Mouse (Mus musculus): ENCODE measurements at regions not wholly inside any gene's neighbourhood (a gene's known extent, or its start where the extent isn't known, plus 50 kb on each side); places are given as distances from the start of the nearest gene placed in this dataset.
A peak's percentile ranks its signal among the peaks of the same experiment; 100 is the strongest.

DNA sequence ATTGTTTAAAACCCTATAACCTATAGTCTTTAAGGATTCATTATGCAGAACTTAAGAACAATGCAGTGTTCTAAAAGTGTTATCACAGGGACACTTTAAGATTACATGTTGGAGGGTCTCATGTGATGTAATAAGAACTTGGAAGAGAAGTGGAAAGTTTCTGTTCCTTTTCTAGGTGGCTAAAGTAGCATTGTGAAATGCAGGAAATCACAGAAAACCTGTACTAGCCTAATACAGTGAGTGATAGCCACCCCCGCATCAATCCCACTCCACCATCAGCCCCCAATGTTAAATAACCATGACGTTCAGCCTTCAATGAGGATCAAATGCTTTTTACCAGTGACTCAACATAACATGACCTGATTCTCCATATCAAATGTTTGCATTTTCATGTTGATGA is 147.4 kb upstream of the Palmd start:
- TF ChIP-seq POLR2A (IDR thresholded peaks at IDR 0.05; ENCODE audit: borderline replicate concordance, extremely low read depth, insufficient read depth, insufficient read length) = no peak
- Histone ChIP-seq H3K9me3 (ENCODE audit: control insufficient read depth, low read length) (no peaks in the 10 kb centered on the region), H3K9ac (ENCODE audit: low read depth, low read length, severe bottlenecking) (no peak overlapping the region), H3K4me2 (replicated peaks; ENCODE audit: low read depth, low read length, severe bottlenecking) (no peak overlapping the region), H3K27me3 (ENCODE audit: control insufficient read depth, insufficient read depth, low read length) (no peaks in the 10 kb centered on the region), H3K36me3 (ENCODE audit: control insufficient read depth, insufficient read depth, low read length) (no peaks in the 10 kb centered on the region), H3K27ac (replicated peaks; ENCODE audit: low read depth, low read length) (no peak overlapping the region), H3K4me1 (ENCODE audit: control insufficient read depth, insufficient read depth, low read length) (no peaks in the 10 kb centered on the region), H3K4me3 (replicated peaks; ENCODE audit: low read length) (no peak overlapping the region)
- 84% methylated on average over 2 of the region's 2 CpGs for WGBS
- ATAC-seq (ENCODE audit: low FRiP score, low read depth) (no peak), DNase-seq (ENCODE audit: low spot score) (no peak)

DNA sequence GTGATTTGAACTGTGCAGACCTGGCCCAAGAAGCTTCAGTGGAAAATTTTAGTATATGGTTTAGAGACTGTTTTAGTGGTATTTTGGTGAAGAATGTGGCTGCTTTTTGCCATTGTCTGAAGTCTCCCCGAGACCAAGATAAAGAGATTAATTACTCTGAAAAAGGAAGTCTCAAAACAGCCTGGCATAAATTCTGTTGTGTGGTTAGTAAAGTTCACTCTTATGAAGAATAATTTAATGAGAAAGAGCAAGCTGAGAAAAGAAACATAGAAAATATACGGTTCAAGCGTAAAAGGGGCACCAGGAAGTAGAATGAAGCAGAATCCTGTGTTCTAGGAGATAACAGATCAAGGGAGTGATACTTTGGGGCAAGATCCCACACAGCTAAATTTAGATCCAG is 144.0 kb upstream of the Palmd start:
- Histone ChIP-seq H3K4me3 (replicated peaks; ENCODE audit: low read length) (no peak overlapping the region), H3K4me1 (ENCODE audit: control insufficient read depth, insufficient read depth, low read length) (peaks cover 11% of the 10 kb centered on the region; the same call in 1 of the 2 replicates), H3K27me3 (ENCODE audit: control insufficient read depth, insufficient read depth, low read length) (no peaks in the 10 kb centered on the region), H3K9ac (ENCODE audit: low read depth, low read length, severe bottlenecking) (no peak overlapping the region), H3K36me3 (ENCODE audit: control insufficient read depth, insufficient read depth, low read length) (no peaks in the 10 kb centered on the region), H3K27ac (replicated peaks; ENCODE audit: low read depth, low read length) (no peak overlapping the region), H3K9me3 (ENCODE audit: control insufficient read depth, low read length) (no peaks in the 10 kb centered on the region), H3K4me2 (replicated peaks; ENCODE audit: low read depth, low read length, severe bottlenecking) (no peak overlapping the region)
- no peak for TF ChIP-seq POLR2A (IDR thresholded peaks at IDR 0.05; ENCODE audit: borderline replicate concordance, extremely low read depth, insufficient read depth, insufficient read length)
- DNase-seq (ENCODE audit: low spot score) = no peak
- no peak for ATAC-seq (ENCODE audit: low FRiP score, low read depth)
- WGBS = 92% methylated on average over 3 of the region's 3 CpGs

DNA sequence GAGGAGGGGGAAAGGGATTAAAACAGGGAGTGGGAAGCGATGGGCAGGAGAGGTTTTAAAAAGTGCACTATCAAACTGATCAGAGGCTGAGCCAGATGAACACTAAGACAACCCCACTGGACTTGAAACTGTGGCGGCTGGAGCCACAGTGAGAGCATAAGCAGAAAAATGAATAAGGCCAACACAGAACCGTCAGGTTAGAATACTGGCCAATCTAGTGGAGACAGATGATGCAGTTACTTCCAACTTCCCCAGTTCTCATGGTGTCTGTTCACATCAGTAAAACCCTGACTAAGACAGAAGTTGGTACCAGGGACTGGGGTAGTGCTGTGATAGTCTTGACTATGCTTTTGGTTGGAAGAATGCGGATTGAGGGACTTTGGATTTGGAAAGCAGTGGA is 143.5 kb upstream of the Palmd start:
- no peak overlapping the region for H3K27ac ChIP-seq (replicated peaks; ENCODE audit: low read depth, low read length)
- no peak overlapping the region for H3K4me2 ChIP-seq (replicated peaks; ENCODE audit: low read depth, low read length, severe bottlenecking)
- no peak overlapping the region for H3K4me3 ChIP-seq (replicated peaks; ENCODE audit: low read length)
- DNase-seq (ENCODE audit: low spot score) = no peak
- no peaks in the 10 kb centered on the region for H3K36me3 ChIP-seq (ENCODE audit: control insufficient read depth, insufficient read depth, low read length)
- H3K4me1 ChIP-seq (ENCODE audit: control insufficient read depth, insufficient read depth, low read length) = peaks cover 11% of the 10 kb centered on the region; the same call in 1 of the 2 replicates
- TF ChIP-seq POLR2A (IDR thresholded peaks at IDR 0.05; ENCODE audit: borderline replicate concordance, extremely low read depth, insufficient read depth, insufficient read length) = no peak
- no peak for ATAC-seq (ENCODE audit: low FRiP score, low read depth)
- H3K9me3 ChIP-seq (ENCODE audit: control insufficient read depth, low read length) = no peaks in the 10 kb centered on the region
- WGBS = 92% methylated on average over 4 of the region's 4 CpGs
- no peak overlapping the region for H3K9ac ChIP-seq (ENCODE audit: low read depth, low read length, severe bottlenecking)
- no peaks in the 10 kb centered on the region for H3K27me3 ChIP-seq (ENCODE audit: control insufficient read depth, insufficient read depth, low read length)

DNA sequence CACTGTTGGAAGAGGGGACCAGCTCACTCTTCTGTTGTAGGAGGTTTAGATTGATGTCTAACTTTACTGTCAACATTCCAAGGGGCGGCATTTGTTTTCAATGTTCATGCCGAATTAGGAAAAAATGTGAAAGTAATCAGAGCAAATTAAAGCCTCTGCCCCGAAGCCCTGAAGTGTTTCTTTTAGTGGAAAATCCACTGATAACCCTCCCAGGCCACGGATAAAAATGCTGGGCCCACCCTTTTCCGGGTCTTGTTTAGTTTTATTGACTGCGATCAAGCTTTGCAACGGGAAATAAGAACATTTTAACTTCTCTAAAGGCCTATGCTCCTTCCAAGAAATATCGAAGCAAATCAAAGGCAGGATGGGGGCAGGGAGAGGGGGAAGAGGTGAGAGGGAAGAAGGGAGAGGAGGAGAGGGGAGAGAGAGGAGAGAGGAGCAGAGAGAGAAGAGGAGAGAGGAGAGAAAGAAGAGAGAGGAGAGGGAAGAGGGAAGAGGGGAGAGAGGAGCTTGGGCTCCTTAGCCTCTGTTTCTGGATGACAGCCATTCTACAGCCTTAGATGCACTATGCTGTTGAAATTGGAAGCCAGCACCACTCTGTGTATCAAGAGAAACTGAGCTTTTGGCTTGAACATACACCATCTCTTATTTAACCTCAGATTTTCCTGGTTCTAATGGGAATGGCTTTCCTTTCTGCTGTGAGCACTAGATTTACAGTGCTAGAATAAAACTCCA is 140.3 kb upstream of the Palmd start:
- Histone ChIP-seq H3K4me3 (replicated peaks; ENCODE audit: low read length) (no peak overlapping the region), H3K27me3 (ENCODE audit: control insufficient read depth, insufficient read depth, low read length) (no peaks in the 10 kb centered on the region), H3K4me2 (replicated peaks; ENCODE audit: low read depth, low read length, severe bottlenecking) (peak overlapping the region; percentile 17; the same call in 1 of the 2 replicates), H3K9me3 (ENCODE audit: control insufficient read depth, low read length) (no peaks in the 10 kb centered on the region), H3K36me3 (ENCODE audit: control insufficient read depth, insufficient read depth, low read length) (no peaks in the 10 kb centered on the region), H3K4me1 (ENCODE audit: control insufficient read depth, insufficient read depth, low read length) (peaks cover 11% of the 10 kb centered on the region; the same call in 1 of the 2 replicates), H3K9ac (ENCODE audit: low read depth, low read length, severe bottlenecking) (no peak overlapping the region), H3K27ac (replicated peaks; ENCODE audit: low read depth, low read length) (no peak overlapping the region)
- ATAC-seq (ENCODE audit: low FRiP score, low read depth) (peak; percentile 57; the same call in 1 of the 2 replicates), DNase-seq (ENCODE audit: low spot score) (peak; percentile 47)
- WGBS = 16% methylated on average over 8 of the region's 8 CpGs
- no peak for TF ChIP-seq POLR2A (IDR thresholded peaks at IDR 0.05; ENCODE audit: borderline replicate concordance, extremely low read depth, insufficient read depth, insufficient read length)

DNA sequence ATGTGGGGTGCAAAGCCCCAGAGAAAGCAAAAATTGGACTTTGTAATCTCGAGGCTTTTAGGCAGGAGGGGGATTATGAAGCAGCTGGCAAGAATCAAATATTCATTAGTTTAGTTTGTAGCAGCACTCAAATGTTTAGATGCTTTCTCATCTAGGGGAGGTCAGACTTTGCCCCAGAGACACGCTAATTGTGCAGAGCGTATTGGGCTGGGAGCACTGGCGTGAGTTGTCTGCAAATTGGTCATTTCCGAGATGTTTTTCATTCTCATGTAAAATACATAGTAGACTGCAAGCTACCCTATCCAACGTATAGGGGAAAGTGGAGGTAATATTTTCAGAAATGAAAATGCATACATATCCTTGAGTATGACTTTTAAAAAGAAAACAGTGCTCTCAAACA is 139.2 kb upstream of the Palmd start:
- Histone ChIP-seq H3K9me3 (ENCODE audit: control insufficient read depth, low read length) (no peaks in the 10 kb centered on the region), H3K27ac (replicated peaks; ENCODE audit: low read depth, low read length) (no peak overlapping the region), H3K4me1 (ENCODE audit: control insufficient read depth, insufficient read depth, low read length) (peaks cover 11% of the 10 kb centered on the region; the same call in 1 of the 2 replicates), H3K4me2 (replicated peaks; ENCODE audit: low read depth, low read length, severe bottlenecking) (no peak overlapping the region), H3K9ac (ENCODE audit: low read depth, low read length, severe bottlenecking) (no peak overlapping the region), H3K36me3 (ENCODE audit: control insufficient read depth, insufficient read depth, low read length) (no peaks in the 10 kb centered on the region), H3K27me3 (ENCODE audit: control insufficient read depth, insufficient read depth, low read length) (no peaks in the 10 kb centered on the region), H3K4me3 (replicated peaks; ENCODE audit: low read length) (no peak overlapping the region)
- ATAC-seq (ENCODE audit: low FRiP score, low read depth) (no peak), DNase-seq (ENCODE audit: low spot score) (no peak)
- no peak for TF ChIP-seq POLR2A (IDR thresholded peaks at IDR 0.05; ENCODE audit: borderline replicate concordance, extremely low read depth, insufficient read depth, insufficient read length)
- 54% methylated on average over 6 of the region's 6 CpGs for WGBS
